Mouse (Mus musculus): ENCODE data around the gene Gm26657.

The Gm26657 gene

DNA sequence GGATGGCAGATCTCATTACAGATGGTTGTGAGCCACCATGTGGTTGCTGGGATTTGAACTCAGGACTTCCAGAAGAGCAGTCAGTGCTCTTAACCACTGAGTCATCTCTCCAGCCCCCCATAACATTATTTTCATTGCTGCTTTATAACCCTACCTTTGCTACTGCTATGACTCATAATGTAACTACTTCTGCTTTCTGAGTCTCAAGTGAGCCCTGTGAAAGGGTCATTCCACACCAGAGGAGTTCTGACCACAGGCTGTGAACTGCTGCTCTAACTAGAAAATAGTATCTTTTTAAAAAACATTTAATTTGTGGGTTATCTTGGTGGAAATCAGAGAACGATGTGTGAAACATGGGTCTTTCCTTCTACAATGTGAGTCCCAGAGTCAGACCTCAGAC lies 17.8 kb downstream of the Gm26657 start:
- DNase-seq (ENCODE audit: low read depth) = no peak

DNA sequence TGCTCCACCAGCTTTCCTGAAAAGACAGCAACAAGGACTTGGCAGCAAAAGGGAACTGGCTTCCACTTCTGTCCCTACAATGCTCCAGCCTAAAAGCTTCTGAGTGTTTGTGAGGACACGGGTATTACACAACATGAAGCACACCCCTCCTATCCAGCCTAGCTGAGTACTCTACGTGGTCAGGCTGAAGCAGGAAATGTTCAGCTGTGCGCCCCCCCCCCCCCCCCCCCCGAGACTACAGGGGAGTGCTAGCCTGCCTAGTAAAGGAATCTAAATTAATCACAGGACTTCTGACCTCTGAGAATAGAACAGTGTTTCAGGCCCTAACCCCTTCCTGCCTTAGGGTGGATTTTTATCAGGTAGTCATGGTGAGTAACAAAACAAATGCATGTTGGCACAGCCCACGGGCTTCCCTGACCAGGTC lies 28.0 kb downstream of the Gm26657 start:
- no peak for DNase-seq (ENCODE audit: low read depth)

DNA sequence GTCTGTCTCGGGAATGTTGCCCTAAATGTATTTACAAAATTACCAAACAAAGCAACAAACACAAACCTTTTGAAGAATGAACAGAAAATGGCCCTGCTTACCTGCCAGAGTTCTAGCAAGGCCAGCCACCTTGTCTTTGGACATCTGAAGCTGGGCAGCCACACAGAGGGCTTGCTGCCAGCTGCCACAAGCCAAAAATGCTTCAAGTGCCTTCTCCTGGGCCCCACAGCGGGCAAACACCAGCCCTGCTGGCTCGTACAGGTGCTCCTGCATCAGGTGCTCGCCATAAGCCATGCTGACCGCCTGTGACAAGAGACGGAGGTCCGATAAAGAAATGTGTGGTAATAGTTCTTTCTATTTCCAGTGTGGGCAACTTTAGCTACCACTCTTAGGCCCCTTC lies 29.0 kb downstream of the Gm26657 start:
- DNase-seq (ENCODE audit: low read depth) = no peak

DNA sequence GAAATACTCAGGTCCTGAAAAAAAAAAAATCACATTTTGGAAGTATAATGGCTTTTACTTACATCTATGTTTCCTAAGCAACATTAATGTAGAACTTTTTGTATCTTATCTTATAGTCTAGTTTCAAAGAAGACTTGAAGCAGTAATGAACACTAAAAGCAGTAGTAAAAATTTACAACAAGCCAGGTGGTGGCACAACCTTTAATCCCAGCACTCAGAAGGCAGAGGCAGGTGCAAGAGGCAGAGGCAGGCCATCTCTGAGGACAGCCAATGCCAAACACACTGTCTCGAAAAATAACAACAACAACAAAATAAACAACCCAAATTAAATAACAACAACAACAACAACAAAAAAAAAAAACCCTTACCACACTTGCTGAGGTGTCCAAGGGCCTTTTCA lies 31.2 kb downstream of the Gm26657 start:
- no peak for DNase-seq (ENCODE audit: low read depth)

Measured in fibroblast of lung, adult 2 months (primary cell).